Mouse (Mus musculus): ENCODE measurements at regions not wholly inside any gene's neighbourhood (a gene's known extent, or its start where the extent isn't known, plus 50 kb on each side); places are given as distances from the start of the nearest gene placed in this dataset.
"Not testable (repeated sequence)": the region's sequence is repeated elsewhere in the genome, so short reads cannot be mapped to it uniquely, and the experiment has no call there.

GRCm38 (mm10) chr13:68298862-68299261 is 283.1 kb downstream of the Mtrr start:
- H3K4me3 ChIP-seq (ENCODE audit: insufficient read depth in 1 of 2, low read depth in 1 of 2, low read length in 2 of 2, poor library complexity in 1 of 2, severe bottlenecking in 1 of 2); H3K4me1 ChIP-seq (ENCODE audit: control insufficient read depth in 2 of 2, insufficient read depth in 2 of 2, low read length in 2 of 2, poor library complexity in 1 of 2); H3K36me3 ChIP-seq (ENCODE audit: control insufficient read depth, insufficient read depth, low read length, poor library complexity, severe bottlenecking); in situ Hi-C loops (cut with MboI; ENCODE audit: low sequenced_read_pairs in 2 of 2, unreplicated experiment in 2 of 2); DNase-seq (ENCODE audit: low read depth, low spot score); H3K27ac ChIP-seq (ENCODE audit: insufficient read depth, low read depth, low read length, poor library complexity, severe bottlenecking); H3K9ac ChIP-seq (ENCODE audit: insufficient read depth, low read depth, low read length, poor library complexity, severe bottlenecking); H3K9me3 ChIP-seq (ENCODE audit: control insufficient read depth, insufficient read depth, low read depth, low read length): not testable (repeated sequence)

- DNase-seq (ENCODE audit: low read depth, low spot score) = not testable (repeated sequence)
Observed at GRCm38 (mm10) chr13:68258285-68258684, 323.7 kb downstream of the Mtrr start.

More at GRCm38 (mm10) chr13:68258285-68258684, 323.7 kb downstream of the Mtrr start:
- in situ Hi-C loops (cut with MboI; ENCODE audit: low sequenced_read_pairs in 2 of 2, unreplicated experiment in 2 of 2) = loop anchor here (25.0 kb wide), 1 partner anchor 146 kb away; no protein-coding TSS in a partner anchor
- not testable (repeated sequence) for H3K4me1 ChIP-seq (ENCODE audit: control insufficient read depth in 2 of 2, insufficient read depth in 2 of 2, low read length in 2 of 2, poor library complexity in 1 of 2); H3K36me3 ChIP-seq (ENCODE audit: control insufficient read depth, insufficient read depth, low read length, poor library complexity, severe bottlenecking); H3K9ac ChIP-seq (ENCODE audit: insufficient read depth, low read depth, low read length, poor library complexity, severe bottlenecking); H3K9me3 ChIP-seq (ENCODE audit: control insufficient read depth, insufficient read depth, low read depth, low read length); H3K27ac ChIP-seq (ENCODE audit: insufficient read depth, low read depth, low read length, poor library complexity, severe bottlenecking); H3K4me3 ChIP-seq (ENCODE audit: insufficient read depth in 1 of 2, low read depth in 1 of 2, low read length in 2 of 2, poor library complexity in 1 of 2, severe bottlenecking in 1 of 2)
